Mouse (Mus musculus) 3134 (cell line): ENCODE results near the gene Jtb.

ENCODE experiments used
- DNase-seq: peaks from one replicate; pipeline ENCODE4 v3.0.0-alpha.2; 2011; ENCODE audit warnings: low spot score; ENCODE audit not compliant: insufficient read length; ENCODE audit errors: extremely low read depth

The Jtb gene

GRCm38 (mm10) chr3:90231507-90232333 lies at the start of gene Jtb:
Gene Jtb, plus strand, starts transcription at chr3:90231597.
- peak; percentile 93 for DNase-seq

- DNase-seq, result no peak
These were observed 47.8 kb upstream of the Jtb start for GRCm38 (mm10) chr3:90183581-90183980.

- no peak for DNase-seq
These were observed 40.4 kb upstream of the Jtb start for GRCm38 (mm10) chr3:90190859-90191510.

- DNase-seq, result no peak
These were observed 36.6 kb upstream of the Jtb start for GRCm38 (mm10) chr3:90194759-90195158.

- no peak for DNase-seq
These were observed 35.8 kb upstream of the Jtb start for GRCm38 (mm10) chr3:90195644-90196043.

- no peak for DNase-seq
These were observed 33.8 kb upstream of the Jtb start for GRCm38 (mm10) chr3:90197548-90197947.

GRCm38 (mm10) chr3:90202884-90203283 lies 28.5 kb upstream of the Jtb start:
- DNase-seq, result no peak

GRCm38 (mm10) chr3:90203619-90204018 lies 27.8 kb upstream of the Jtb start:
- DNase-seq, result peak; percentile 41

- DNase-seq, result no peak
These were observed 26.8 kb upstream of the Jtb start for GRCm38 (mm10) chr3:90204582-90204981.

- no peak for DNase-seq
These were observed 22.7 kb upstream of the Jtb start for GRCm38 (mm10) chr3:90208662-90209061.

- no peak for DNase-seq
These were observed 21.4 kb upstream of the Jtb start for GRCm38 (mm10) chr3:90209908-90210566.

GRCm38 (mm10) chr3:90211475-90212398 lies 19.7 kb upstream of the Jtb start:
- no peak for DNase-seq

- no peak for DNase-seq
These were observed 18.7 kb upstream of the Jtb start for GRCm38 (mm10) chr3:90212723-90213122.

GRCm38 (mm10) chr3:90213377-90213866 lies 18.0 kb upstream of the Jtb start, which contains the start of the genes Rps27 and Rab13:
Gene Rps27, minus strand, starts transcription at chr3:90213651.
Gene Rab13, plus strand, starts transcription at chr3:90213695.
- peak; percentile 88 for DNase-seq

- DNase-seq, result no peak
These were observed 17.3 kb upstream of the Jtb start for GRCm38 (mm10) chr3:90213956-90214684.

- no peak for DNase-seq
These were observed 15.5 kb upstream of the Jtb start for GRCm38 (mm10) chr3:90215825-90216380.

- DNase-seq, result peak; percentile 34
These were observed 11.3 kb upstream of the Jtb start for GRCm38 (mm10) chr3:90220088-90220487.

GRCm38 (mm10) chr3:90220531-90220951 lies 10.9 kb upstream of the Jtb start:
- DNase-seq, result peak; percentile 81

GRCm38 (mm10) chr3:90221123-90221522 lies 10.3 kb upstream of the Jtb start:
- DNase-seq, result no peak
